Mouse (Mus musculus): ENCODE results near the gene Dvl1. TPM values are rescaled to one million over a fixed set of nuclear protein-coding genes. Genes with fewer than 3 reads are reported as not detected.

Gene Dvl1
- total and polyA plus RNA-seq, 3 experiments = 56.8 to 60.3 TPM; not detected in 1

DNA sequence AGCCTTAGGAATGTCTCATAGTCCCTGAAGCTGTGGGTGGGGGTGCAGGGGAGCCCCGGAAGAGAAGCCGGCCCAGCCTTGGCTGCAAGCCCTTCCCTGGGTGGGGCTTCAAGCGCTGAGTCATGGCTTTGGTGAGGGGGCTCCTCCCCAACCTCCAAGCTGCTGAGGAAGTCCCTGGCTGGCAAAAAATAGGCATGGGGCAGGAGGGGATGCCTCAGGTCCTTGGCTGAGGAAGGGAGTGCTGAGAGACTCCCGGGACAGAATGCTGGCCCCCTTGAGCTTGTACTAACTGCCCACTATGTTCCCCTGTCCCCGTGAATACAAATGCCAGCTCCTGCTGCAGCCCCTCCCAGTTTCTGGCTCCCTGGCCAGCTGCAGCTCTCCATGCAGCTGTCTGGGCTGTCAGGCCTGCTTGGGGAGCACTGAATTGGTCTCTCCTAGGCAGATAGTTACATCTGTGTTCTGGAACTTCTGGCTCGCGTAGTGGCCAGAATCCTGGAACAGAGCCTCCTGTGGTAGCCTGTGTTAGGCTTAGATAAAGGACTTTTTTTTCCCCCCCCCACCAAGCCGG is 47.2 kb downstream of the Dvl1 start:
- Histone ChIP-seq H3K79me2 (ENCODE audit: control insufficient read depth, insufficient read depth, low read length, poor library complexity) (peaks cover 50% of the 10 kb centered on the region), H3K27me3 (ENCODE audit: control insufficient read depth in 1 of 2, insufficient read depth in 2 of 2, low read length in 2 of 2) (no peaks in the 10 kb centered on the region), H3K9me3 (replicated peaks; ENCODE audit: insufficient read depth, low read length) (no peaks in the 10 kb centered on the region), H3K9ac (ENCODE audit: control insufficient read depth, low read depth, low read length, poor library complexity, severe bottlenecking) (peak overlapping the region; percentile 89), H3K4me3 (ENCODE audit: control insufficient read depth in 1 of 2, insufficient read depth in 1 of 2, low read depth in 2 of 2, low read length in 2 of 2) (peak overlapping the region; percentile 20 to 88), H3K27ac (ENCODE audit: control insufficient read depth, low read depth, low read length) (peak overlapping the region; percentile 75), H3K36me3 (ENCODE audit: control insufficient read depth in 1 of 2, insufficient read depth in 2 of 2, low read length in 2 of 2) (peaks cover 0 to 4% of the 10 kb centered on the region in 2 experiments; a peak in 3 of 4 replicates), H3K4me1 (ENCODE audit: control insufficient read depth in 1 of 2, insufficient read depth in 2 of 2, low read length in 2 of 2) (peaks cover 5 to 17% of the 10 kb centered on the region in 2 experiments; a peak in 3 of 4 replicates)
- peak; percentile 93 for DNase-seq (ENCODE audit: low read depth, low spot score)
- no peak for TF ChIP-seq USF2 (IDR thresholded peaks at IDR 0.05; ENCODE audit: borderline replicate concordance in 1 of 2, insufficient read depth in 1 of 2, low read depth in 1 of 2, low read length in 2 of 2)
- TF ChIP-seq HCFC1 (IDR thresholded peaks at IDR 0.05; ENCODE audit: low read depth, low read length) = peak; percentile 75
- TF ChIP-seq MYC (IDR thresholded peaks at IDR 0.05; ENCODE audit: low read depth, low read length) = peak; percentile 62; the same call in 1 of the 2 replicates
- TF ChIP-seq CHD1 (IDR thresholded peaks at IDR 0.05; ENCODE audit: low read depth, low read length) = no peak
- TF ChIP-seq ZC3H11A (IDR thresholded peaks at IDR 0.05; ENCODE audit: low read depth, low read length) = no peak
- no peak for TF ChIP-seq E2F4 (IDR thresholded peaks at IDR 0.05; ENCODE audit: borderline replicate concordance, low read depth, low read length)
- no peak for TF ChIP-seq JUND (IDR thresholded peaks at IDR 0.05; ENCODE audit: low read depth, low read length)
- peak; percentile 81 for TF ChIP-seq ELF1 (IDR thresholded peaks at IDR 0.05; ENCODE audit: low read depth, low read length)
- TF ChIP-seq NRF1 (IDR thresholded peaks at IDR 0.05; ENCODE audit: insufficient read depth, low read depth, low read length, poor library complexity, severe bottlenecking) = 0 out of 2 replicates have a peak, but pooled peaks have one; percentile 21
- TF ChIP-seq TCF12 (IDR thresholded peaks at IDR 0.05; ENCODE audit: low read depth, low read length) = no peak; the same call in 1 of the 2 replicates
- no peak for TF ChIP-seq MEF2A (IDR thresholded peaks at IDR 0.05; ENCODE audit: extremely low read depth, insufficient replicate concordance, low read depth, low read length, poor library complexity, severe bottlenecking)
- TF ChIP-seq ZMIZ1 (IDR thresholded peaks at IDR 0.05; ENCODE audit: low read depth, low read length) = no peak
- TF ChIP-seq CHD2 (IDR thresholded peaks at IDR 0.05; ENCODE audit: low read length) = no peak
- peak; percentile 44 for TF ChIP-seq TAL1 (IDR thresholded peaks at IDR 0.05; ENCODE audit: low read length)
- TF ChIP-seq POLR2AphosphoS2 (IDR thresholded peaks at IDR 0.05; ENCODE audit: low read length) = no peak
- no peak for TF ChIP-seq SMC3 (IDR thresholded peaks at IDR 0.05; ENCODE audit: low read depth, low read length)
- peak; percentile 35; the same call in 1 of the 2 replicates for TF ChIP-seq MAX (IDR thresholded peaks at IDR 0.05; ENCODE audit: low read length)
- peak; percentile 65 for TF ChIP-seq ETS1 (IDR thresholded peaks at IDR 0.05; ENCODE audit: low read depth, low read length)
- peak; percentile 8 to 48; a peak in 1 of 4 replicates for TF ChIP-seq EP300 (IDR thresholded peaks at IDR 0.05; ENCODE audit: low read depth in 1 of 2, low read length in 2 of 2)
- TF ChIP-seq RAD21 (IDR thresholded peaks at IDR 0.05; ENCODE audit: low read depth, low read length) = no peak
- no peak for TF ChIP-seq KAT2A (conservative IDR thresholded peaks at IDR 0.05; ENCODE audit: low read depth, low read length)
- 0 out of 2 replicates have a peak, but pooled peaks have one; percentile 73 for TF ChIP-seq MAZ (IDR thresholded peaks at IDR 0.05; ENCODE audit: low read depth, low read length)
- TF ChIP-seq GABPA (IDR thresholded peaks at IDR 0.05; ENCODE audit: low read depth, low read length) = peak; percentile 65; the same call in 1 of the 2 replicates
- TF ChIP-seq SIN3A (IDR thresholded peaks at IDR 0.05; ENCODE audit: low read length) = peak; percentile 86
- TF ChIP-seq MXI1 (IDR thresholded peaks at IDR 0.05; ENCODE audit: low read depth, low read length) = peak; percentile 71
- TF ChIP-seq POLR2A (IDR thresholded peaks at IDR 0.05; ENCODE audit: control insufficient read depth in 1 of 2, insufficient read depth in 1 of 2, low read depth in 1 of 2, low read length in 2 of 2, poor library complexity in 1 of 2) = no peak
- TF ChIP-seq GATA1 (IDR thresholded peaks at IDR 0.05; ENCODE audit: low read depth, low read length) = no peak
- no peak for TF ChIP-seq ZKSCAN1 (IDR thresholded peaks at IDR 0.05; ENCODE audit: low read depth, low read length)
- no peak for TF ChIP-seq UBTF (IDR thresholded peaks at IDR 0.05; ENCODE audit: borderline replicate concordance, insufficient read depth, low read depth, low read length)
- TF ChIP-seq TBP (IDR thresholded peaks at IDR 0.05; ENCODE audit: low read depth, low read length) = no peak
- TF ChIP-seq BHLHE40 (IDR thresholded peaks at IDR 0.05; ENCODE audit: borderline replicate concordance, low read depth, low read length) = no peak
- TF ChIP-seq USF1 (IDR thresholded peaks at IDR 0.05; ENCODE audit: low read depth, low read length) = no peak
- no peak for TF ChIP-seq ZNF384 (IDR thresholded peaks at IDR 0.05; ENCODE audit: low read depth, low read length)
- TF ChIP-seq RCOR1 (IDR thresholded peaks at IDR 0.05; ENCODE audit: low read depth, low read length) = no peak
- no peak for TF ChIP-seq MYB (IDR thresholded peaks at IDR 0.05; ENCODE audit: low read depth, low read length)
- no peak for TF ChIP-seq NELFE (IDR thresholded peaks at IDR 0.05; ENCODE audit: low read depth, low read length)
- TF ChIP-seq MAFK (IDR thresholded peaks at IDR 0.05; ENCODE audit: borderline replicate concordance, low read depth, low read length) = peak; percentile 75

All from MEL (cell line).